Mouse (Mus musculus): ENCODE data around the gene Ctc1. TPM values are rescaled to one million over a fixed set of nuclear protein-coding genes. Genes with fewer than 3 reads are reported as not detected.
"Not testable (repeated sequence)": the region's sequence is repeated elsewhere in the genome, so short reads cannot be mapped to it uniquely, and the experiment has no call there.

The Ctc1 gene
- total RNA-seq, 2 experiments from 2014 or later = 50.2 to 51.3 TPM

- no peak for DNase-seq (ENCODE audit: low spot score in 2 of 2)
Measured at GRCm38 (mm10) chr11:69005193-69005592, 10.5 kb upstream of the Ctc1 start.

DNA sequence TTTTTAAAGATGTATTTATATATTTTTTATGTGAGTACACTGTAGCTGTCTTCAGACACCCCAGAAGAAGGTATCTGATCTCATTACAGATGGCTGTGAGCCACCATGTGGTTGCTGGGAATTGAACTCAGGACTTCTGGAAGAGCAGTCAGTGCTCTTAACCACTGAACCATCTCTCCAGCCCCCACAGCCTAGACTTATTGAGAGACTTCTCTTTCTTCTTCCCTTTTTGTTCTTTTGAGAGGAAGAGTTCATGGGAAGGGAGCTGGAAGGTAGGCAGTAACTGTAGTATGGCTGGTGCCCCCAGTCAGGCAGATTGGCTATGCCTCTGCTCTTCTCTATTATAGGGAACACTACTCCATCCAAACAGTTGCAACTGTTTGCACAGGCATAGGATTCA lies 9.1 kb upstream of the Ctc1 start:
- DNase-seq (ENCODE audit: low spot score in 2 of 2) = not testable (repeated sequence)

DNA sequence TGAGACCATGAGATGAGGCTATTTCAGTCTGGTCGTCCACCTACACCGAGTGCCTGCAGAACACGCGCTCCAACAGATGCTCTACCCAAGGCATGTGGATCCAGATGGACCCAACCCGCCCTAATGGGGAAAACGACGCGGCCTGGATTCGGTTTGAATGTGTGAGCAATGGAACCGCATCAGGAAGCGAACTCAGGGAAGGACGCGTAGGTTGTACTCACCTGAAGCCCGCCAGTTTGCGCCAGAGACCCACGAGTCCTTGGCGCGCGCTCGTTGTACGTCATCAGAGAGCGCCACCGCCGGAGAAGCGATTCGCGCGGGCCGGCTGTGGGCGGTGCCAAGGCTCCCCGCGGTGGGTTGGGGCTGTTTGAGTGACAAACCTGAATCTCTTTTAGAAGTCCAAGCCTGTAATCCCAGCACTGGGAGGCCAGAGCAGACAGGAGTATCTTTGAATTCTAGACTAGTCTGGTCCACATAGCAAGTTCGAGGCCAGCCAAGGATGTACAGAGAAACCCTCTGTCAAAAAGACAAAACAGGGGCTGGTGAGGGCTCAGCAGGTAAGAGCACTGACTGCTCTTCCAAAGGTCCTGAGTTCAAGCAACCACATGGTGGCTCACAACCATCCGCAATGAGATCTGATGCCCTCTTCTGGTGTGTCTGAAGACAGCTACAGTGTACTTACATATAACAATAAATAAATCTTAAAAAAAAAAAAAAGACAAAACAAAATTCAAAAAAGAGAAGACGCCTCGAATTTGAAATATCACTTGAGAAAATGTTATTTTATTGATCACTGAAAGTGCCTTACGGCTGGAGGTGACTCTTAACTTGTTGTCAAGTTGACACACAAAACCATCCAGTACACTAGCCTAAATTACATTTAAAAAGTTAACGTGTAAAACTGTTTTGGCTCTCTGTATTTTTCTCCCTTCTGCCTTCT lies 7.3 kb upstream of the Ctc1 start, which contains the start of gene Pfas:
Gene Pfas (minus strand): TSS at position 279 of the 940 bp plus-strand sequence.
- DNase-seq (ENCODE audit: low spot score in 2 of 2) = peak; percentile 84 to 87

GRCm38 (mm10) chr11:69009508-69009907 lies 6.2 kb upstream of the Ctc1 start:
- DNase-seq (ENCODE audit: low spot score in 2 of 2) = no peak

DNA sequence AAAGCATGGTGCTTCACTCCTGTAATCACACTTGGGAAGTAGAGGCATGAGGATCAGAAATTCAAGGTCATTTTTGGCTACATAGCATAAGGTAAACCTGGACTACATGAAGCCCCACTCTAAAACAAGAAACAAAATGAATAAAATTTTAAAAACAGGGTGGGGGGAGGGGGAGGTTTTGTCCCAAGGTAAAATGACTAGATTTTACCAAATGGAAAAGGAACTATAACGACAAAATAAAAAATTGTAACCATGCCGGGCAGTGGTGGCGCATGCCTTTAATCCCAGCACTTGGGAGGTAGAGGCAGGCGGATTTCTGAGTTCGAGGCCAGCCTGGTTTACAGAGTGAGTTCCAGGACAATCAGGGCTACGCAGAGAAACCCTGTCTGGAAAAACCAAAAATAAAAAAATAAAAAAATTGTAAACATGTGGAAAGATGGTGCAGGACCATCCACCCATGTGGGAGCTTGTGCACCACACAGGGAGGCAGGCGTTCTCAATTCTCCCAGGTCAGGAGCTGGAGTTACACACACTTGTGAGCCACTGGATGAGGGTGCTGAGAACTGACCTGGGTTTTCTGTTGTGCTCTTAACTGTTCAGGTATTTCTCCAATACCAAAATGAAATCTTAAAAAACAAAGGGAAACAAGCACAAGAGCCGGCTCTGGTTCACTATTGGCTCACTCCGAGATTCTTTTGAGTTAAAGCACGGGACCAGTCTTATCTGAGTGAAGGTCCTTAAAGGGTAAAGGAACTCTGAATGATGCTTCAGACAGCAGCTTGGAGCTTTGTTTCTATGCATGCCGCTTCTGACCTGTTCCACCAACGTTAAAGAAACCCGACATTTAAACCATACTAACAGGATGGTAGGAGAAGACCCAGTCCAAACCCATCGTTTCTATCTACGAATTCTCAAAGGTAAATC lies 5.0 kb upstream of the Ctc1 start:
- DNase-seq (ENCODE audit: low spot score in 2 of 2) = no peak

DNA sequence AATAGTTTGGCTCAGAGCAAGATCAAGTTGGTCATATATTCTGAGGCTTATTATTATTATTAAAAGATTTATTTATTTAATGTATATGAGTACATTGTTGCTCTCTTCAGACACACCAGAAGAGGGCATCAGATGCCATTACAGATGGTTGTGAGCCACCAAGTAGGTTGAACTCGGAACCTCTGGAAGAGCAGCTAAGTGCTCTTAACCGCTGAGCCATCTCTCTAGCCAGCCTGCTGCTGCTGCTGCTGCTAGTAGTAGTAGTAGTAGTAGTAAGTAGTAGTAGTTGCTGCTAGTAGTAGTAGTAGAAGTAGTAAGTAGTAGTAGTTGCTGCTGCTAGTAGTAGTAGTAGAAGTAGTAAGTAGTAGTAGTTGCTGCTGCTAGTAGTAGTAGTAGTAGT lies 4.3 kb upstream of the Ctc1 start:
- not testable (repeated sequence) for DNase-seq (ENCODE audit: low spot score in 2 of 2)

DNA sequence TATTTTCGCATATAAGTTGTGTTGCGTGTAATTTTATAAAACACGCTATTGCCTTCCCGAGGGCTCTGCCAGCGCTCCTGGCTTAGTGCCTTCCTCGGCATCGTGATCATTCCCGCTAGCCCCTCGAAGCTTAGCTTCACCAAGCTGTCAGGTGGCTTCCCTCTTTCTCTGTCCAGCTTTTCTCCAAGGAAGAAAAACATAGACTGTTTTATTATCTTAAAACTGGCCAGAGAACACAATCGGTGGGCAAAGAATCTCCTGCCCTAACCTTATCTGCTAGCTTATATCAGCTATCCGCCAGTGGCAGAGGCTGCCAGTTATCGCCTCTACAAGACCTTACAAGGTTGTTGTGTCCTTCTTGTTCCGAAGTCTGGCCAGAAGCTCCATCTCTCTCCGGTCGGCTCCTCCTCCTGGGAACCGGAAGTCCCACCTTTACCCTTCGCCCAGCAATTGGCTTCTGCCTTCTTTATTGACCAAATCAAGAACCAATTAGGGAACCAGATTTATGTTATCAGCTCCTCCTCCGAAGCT lies 3.6 kb upstream of the Ctc1 start:
- peak; percentile 32 to 72 for DNase-seq (ENCODE audit: low spot score in 2 of 2)

DNA sequence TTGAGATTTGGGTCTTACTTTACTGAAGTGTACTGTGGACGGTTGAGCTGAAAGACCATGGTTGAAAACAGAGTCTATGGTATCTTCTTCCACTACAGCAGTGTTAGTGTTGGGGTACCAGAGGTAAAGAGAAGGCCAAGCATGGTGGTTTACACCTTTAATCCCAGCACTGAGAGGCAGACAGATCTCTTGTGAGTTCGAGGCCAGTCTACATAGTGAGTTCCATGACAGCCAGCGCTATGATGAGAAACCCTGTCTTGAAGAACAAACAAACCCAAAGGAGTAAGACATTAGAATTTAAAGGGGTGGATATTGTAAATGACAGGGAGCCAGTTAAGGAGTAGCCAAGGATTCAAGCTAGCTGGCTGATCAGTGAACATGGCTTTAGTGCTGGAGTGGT lies 1.0 kb downstream of the Ctc1 start:
- DNase-seq (ENCODE audit: low spot score in 2 of 2) = no peak

DNA sequence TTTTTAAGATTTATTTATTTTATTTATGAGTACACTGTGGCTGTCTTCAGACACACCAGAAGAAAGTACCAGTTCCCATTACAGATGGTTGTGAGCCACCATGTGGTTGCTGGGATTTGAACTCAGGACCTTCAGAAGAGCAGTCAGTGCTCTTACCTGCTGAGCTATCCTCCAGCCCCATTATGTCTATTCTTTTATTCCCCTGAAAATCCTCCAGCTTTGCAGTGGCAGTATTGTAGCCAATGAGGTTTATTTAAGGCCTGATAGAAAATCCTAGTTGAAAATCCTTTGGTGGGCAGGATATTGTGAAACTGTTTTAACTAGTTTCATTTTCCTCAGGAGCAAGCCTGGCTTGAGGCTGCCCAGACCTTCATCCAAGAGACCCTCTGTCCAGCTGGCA lies 5.0 kb downstream of the Ctc1 start:
- no peak for DNase-seq (ENCODE audit: low spot score in 2 of 2)

- no peak for DNase-seq (ENCODE audit: low spot score in 2 of 2)
Measured at GRCm38 (mm10) chr11:69026562-69026961, 10.9 kb downstream of the Ctc1 start.

GRCm38 (mm10) chr11:69028805-69029204 lies 13.1 kb downstream of the Ctc1 start:
- no peak for DNase-seq (ENCODE audit: low spot score in 2 of 2)

DNA sequence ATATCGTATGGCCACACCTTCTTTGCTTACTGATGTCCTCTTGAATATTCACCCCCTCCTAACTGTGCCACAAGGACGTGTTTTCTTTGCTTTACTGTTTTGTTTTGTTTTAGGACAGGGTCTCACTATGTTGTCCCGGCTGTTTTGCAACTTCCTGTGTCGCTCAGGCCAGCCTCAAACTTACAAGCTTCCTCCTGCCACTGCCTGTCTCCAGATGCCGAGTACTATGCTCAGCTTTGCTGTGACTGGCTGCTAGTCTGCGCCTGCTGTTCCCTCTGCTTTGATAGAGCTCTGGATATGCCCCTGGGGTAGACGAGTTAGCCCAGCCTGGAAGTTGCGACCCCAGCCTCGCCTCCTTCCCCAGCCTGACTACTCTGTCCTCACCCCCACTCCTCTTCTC lies 17.8 kb downstream of the Ctc1 start:
- no peak for DNase-seq (ENCODE audit: low spot score in 2 of 2)

DNA sequence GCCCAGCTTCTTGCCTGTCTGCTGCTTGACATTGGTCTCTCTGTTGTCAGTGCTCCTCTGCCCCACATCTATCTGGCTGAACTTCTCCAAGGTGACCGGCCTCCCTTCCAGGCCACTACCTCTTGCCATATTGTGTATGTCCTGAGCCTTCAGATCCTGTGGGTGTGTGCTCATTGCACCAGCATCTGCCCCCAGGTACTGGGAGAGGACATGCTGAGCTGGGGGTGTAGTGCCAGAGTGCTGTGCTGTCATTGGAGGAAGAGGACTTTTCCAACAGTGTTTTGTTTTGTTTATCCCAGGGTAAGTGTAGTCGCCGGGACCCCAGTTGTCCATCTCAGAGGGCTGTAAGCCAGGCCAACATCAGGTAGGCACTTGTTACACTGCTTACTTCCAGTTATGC lies 18.9 kb downstream of the Ctc1 start:
- DNase-seq (ENCODE audit: low spot score in 2 of 2) = no peak

- no peak for DNase-seq (ENCODE audit: low spot score in 2 of 2)
Measured at GRCm38 (mm10) chr11:69035411-69035810, 19.7 kb downstream of the Ctc1 start.

- peak; percentile 52 to 72 for DNase-seq (ENCODE audit: low spot score in 2 of 2)
Measured at GRCm38 (mm10) chr11:69035849-69036248, 20.1 kb downstream of the Ctc1 start.

DNA sequence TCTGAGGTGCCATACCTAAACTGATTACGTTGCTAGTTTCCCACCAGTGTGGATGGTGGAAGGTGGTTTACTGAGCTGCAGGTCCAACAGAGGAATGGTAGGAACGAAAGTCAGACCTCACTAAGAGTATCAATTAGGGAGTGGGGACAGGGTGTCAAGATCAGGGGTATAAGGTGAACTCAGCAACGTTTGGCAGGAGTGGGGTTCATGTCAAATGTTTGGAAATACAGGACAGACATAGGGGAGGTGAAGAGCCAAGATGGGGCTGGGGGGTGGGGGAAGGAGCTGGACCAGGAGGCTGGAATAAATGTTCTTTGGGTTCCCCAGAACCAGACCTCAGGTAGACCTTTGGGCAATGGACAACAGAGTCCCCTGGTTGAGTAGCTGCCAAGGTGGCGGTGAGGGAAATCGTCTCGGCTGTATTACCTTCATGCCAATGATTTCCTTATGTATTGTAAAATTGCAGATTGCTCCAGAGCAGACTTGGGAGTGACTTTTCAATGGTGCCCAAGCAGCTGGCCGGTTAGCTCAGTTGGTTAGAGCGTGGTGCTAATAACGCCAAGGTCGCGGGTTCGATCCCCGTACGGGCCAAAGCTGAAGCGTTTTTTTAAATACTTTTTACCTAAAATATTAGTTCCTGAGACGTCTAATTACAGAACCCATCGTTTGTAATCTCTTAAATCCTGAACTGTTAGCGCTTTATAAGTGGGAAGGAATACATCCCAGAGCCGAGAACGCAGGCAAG lies 20.9 kb downstream of the Ctc1 start:
- DNase-seq (ENCODE audit: low spot score in 2 of 2) = peak; percentile 47 to 57

DNA sequence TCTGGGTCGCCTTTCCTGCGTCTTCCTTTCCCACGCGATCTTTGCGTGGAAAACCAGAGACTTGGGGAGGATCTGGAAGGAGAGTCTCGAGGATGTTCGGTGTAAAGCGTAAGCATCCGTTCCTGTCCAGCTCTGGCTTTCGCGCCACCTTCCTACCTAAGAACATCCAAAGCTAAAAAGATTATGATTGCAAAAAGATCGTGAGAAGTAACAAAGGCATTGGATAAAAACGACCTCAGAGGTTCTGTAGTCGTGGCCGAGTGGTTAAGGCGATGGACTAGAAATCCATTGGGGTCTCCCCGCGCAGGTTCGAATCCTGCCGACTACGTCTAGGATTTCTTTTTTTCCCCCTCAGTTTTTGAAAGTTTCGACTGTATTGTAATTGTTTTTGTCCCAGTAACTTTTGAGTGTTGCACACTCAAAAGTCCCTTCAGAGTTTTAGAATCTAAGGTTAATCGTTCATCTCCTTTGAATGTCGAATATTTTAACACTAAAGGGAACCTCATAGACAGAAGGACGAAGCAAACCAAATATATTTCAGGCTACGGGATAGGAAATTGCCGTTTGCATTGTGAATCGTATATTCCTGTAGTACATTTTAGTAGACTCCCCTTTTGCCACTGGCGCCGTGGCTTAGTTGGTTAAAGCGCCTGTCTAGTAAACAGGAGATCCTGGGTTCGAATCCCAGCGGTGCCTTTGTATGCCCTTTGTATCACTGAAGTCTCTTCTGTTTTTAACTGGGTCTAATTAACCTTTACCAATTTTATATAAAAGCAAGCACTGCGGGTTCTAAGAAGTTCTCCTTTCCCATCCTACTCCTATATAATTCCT lies 21.7 kb downstream of the Ctc1 start:
- DNase-seq (ENCODE audit: low spot score in 2 of 2) = peak; percentile 22 to 54

DNA sequence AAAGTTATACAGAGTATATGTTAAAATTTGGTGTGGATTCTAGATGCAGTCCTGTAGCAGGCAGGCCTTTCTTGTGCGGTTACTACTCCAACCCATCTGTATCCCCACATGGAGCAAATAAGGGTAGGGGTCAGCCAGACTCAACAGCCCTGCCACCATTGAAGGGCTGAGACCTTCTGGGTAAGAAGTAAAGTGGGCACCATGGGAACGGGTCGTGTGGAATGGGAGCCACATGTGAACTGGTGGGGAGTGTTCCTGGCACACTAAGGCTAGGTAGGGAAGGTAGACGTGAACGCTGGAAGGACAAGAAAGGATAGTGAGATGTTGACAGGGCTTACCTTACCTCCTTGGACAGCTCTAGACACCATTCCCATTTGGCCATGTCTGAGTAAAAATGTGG lies 22.5 kb downstream of the Ctc1 start:
- DNase-seq (ENCODE audit: low spot score in 2 of 2) = no peak

DNA sequence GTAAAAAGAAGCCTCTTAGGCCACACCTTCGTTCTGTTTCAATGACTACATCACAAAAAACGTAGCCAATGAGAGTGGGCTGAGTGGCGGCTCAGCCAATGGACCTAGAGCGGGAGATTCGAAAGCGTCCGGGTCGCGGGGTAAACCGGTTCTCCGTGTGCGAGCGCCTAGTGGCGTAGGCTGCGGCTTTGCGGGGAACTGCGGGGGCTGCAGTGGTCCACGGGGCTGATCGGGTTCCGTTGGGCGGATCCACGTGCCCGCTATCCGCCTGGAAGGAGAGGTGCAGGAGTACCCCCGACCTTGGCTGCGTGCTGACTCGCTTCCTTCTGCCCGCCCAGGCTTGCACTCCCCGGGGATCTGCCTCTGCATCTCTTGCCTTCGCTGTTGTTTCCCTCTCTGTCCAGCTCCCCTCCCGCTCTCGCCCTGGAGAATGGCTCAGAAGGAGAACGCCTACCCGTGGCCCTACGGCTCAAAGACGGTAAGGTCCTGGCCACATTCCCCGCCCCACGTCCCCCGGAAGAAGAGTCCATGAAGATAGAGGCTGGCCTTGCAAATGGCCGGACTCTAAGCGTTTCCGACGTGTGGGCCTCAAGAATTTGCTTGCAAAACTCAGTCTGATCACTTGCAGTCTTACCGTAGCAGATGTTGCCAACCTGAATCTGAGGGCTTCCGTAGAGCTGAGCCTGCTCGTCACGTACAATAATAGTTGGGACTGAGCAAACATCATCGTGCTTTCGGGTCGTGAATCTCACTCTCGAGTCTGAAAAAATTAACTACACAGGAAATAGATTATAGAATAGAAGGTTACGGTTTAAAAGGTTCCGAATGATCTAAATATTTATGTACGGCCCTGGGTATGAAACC lies 30.1 kb downstream of the Ctc1 start, which contains the start of gene Aurkb:
Gene Aurkb (plus strand): TSS at position 117 of the 864 bp plus-strand sequence.
- peak in 1 of 2 experiments; percentile 78 for DNase-seq (ENCODE audit: low spot score in 2 of 2)
